Mouse (Mus musculus) spleen, adult 12 weeks (tissue): ENCODE measurements around the gene Pgf.
"Not testable (repeated sequence)": the region's sequence is repeated elsewhere in the genome, so short reads cannot be mapped to it uniquely, and the experiment has no call there.

Source experiments
- DNase-seq: peaks from one replicate; pipeline ENCODE4 v3.0.0; 2022; ENCODE audit warnings: low spot score

Pgf gene

DNA sequence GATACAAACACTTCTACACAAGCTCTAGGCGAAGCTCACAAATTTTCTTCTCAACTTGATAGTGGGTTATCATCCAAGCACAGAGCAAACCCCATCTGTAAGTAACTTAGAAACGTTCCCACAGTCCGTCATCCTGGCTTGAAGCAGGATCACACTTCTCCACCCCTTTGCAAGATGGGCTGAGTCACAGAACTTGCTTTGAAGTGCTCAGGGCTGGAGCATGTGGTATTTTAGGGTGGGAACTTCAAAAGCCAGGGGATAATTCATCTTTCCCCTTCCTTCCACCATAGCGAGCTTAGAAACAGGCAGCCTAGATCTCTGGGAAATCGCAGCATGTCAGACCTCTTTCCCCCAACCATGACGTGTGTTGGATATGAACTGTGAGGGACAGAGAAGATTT lies 21.3 kb downstream of the Pgf start:
- no peak for DNase-seq

DNA sequence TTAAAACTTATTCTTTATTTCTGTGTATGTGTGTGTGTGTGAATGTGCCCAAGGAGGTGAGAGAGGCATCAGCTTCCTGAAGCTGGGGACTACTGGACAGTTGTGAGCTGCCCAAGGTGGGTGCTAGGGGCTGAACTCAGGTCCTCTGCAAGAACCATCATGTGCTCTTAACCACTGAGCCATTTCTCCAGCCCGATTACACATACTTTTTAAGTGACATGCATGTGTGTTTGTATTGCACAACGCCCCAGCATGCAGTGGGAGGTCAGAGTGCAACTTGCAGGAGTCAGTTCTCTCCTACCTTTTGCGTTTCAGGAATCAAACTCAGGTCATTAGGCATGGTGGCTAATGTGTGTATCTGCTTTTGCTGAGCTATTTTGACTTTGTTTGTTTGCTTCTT lies 24.6 kb downstream of the Pgf start:
- no peak for DNase-seq

DNA sequence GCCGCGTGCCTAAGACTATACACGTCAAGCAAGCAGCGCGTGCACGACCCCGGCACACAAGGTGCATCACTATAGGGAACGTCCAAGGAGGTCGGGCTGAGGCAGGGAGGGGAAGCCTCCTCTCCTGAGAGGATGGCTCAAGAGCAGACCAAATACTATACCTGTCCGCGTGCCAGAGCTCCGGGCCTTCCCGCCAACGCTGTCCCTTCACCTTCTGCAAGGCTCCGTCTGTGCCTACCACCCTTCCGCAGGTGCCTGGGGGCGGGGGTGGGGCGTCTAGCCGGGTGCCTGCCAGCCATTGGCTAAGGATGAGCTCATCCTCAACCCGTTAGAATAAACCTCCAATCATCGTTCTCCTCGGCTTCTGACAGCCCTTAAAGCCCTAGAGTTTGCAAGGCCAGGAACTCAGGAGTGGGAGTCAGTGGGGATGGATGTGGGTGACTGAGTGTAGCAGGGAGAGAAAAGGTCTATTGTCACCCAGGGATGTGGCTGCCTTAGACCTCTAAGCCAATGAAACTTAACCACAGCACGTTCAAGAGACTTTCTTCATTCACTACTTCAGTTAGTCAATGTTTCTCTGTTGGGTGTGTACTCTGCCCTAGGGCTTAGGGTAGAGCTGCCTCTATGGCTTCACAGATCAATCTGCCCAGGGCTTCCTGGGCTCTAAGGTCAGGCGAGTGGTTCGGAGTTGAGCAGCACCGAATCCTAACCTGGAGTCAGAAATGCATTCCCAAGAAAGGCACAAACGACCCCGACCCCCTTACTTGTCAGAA lies 26.4 kb downstream of the Pgf start, which contains the start of gene Rps6kl1:
Gene Rps6kl1, minus strand, starts transcription at position 263 of the 773 bp plus-strand sequence.
- DNase-seq: no peak

DNA sequence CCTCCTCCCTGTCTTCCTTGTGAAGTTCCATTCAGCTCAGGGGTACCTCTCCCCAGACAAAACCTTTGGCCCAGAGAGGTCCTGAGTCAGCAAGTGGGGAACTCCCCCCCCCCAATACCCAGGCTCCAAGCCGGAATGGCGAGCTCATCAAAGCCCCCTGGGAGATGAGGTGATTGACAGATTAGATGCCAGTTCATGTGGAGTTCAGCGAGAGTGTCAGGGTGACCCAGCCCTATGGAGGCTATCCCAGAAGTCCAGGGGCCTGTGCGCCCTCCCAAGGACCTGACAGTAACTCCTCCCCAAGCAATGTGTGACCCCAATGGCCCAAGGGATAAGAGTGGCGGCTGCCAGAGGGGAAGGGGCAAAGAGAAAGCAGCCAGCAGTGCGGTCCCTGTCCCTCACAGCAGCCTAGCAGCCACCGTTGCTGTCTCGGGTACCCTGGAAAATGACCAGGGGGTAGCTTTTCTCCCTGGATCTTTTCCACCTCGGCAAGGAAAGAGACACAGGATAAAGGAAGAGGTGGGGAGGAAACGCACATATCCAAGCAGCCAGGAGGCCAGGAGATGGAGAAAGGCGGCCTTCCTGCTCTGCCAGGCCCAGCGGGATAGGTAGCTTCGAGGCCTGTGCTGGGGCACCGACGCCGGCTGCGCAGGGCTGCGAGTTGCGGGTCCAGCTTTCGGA lies 27.1 kb downstream of the Pgf start:
- DNase-seq: no peak

DNA sequence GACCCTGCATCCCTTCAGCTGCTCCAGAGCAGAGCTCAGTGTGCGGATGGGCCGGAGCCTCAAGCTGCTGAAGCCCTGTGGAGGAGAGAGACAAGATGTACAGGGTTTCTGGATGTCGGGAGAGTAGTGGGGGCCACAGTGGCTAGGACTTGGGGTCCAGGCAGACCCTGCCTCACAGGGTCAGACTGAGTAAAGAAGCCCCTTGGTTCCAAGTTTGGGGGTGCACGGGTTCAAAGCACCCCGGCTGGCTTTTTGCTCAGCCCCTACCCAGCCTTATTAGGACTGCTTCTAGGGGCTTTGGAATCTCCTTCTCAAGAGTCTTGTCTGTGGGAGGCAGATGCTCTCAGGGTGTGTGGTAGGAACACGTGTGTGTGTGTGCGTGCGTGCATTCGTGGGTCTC lies 30.7 kb downstream of the Pgf start:
- DNase-seq: no peak

DNA sequence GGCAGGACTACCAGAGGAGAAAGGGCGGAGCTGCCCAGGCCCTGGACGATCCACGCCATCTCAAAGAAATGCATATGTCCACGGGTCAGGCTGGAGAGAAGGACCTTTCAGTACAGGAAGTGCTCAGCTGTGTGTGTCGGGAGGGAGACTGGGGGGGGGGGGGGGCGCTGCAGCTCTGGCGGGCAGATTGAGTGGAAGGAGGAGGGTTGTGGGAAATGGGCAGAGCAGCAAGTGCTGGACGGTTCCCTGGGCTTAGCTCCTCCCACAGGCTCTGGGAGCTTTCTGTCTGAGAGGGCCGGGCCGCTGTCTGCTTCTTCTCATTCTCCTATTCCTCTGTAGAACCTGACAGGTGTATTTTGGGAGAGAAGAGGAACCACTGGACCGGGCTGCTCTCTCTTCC lies 31.2 kb downstream of the Pgf start:
- DNase-seq: no peak

DNA sequence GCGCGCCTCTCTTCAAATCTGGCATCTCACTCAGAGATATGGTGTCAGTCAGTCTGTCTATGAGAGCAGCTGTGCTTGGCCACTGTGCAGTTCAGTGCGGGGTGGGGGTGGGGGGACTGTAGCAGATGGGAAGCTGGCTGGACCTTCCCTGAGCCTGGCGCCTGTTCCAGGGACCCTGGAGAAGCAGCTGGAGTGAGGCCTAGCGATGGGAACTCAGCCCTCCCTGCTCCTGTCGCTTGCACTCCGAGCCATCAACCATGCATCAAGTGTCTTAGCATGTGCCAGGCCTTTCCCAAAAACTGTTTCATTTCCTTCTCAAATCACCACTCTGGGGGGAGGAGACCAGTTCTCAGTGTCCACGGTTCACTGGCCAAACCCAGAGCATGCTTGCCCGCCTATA lies 32.0 kb downstream of the Pgf start:
- DNase-seq: no peak

DNA sequence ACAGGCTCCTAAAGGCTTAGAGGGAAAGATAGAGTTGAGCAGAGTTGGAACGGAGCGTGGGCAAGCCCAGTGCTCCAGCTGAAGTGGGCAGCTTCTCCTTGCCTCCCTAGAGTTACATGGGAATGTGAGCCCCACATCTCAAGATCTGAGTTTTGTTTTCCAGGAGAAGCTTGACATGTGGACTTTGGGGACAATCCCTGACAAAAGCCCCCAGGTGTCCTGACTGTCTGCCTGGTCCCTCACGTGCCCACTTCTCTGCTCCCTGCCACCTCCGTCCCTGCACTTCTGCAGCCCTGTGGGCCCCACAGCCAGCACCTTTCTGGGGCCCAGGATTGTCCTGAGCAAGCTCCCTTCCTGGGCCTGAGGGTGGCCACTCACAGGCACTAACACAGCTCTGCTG lies 32.8 kb downstream of the Pgf start:
- no peak for DNase-seq

DNA sequence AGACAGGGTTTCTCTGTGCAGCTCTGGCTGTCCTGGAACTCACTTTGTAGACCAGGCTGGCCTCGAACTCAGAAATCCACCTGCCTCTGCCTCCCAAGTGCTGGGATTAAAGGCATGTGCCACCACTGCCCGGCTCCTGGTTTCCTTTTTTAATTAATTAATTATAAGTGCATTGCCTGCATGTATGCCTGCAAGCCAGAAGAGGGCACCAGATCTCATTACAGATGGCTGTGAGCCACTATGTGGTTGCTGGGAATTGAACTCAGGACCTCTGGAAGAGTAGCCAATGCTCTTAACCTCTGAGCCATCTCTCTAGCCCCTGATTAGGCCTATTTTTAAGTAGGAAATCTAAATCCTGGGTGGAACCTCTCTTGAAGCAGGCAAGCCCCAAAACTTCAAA lies 33.3 kb downstream of the Pgf start:
- not testable (repeated sequence) for DNase-seq

DNA sequence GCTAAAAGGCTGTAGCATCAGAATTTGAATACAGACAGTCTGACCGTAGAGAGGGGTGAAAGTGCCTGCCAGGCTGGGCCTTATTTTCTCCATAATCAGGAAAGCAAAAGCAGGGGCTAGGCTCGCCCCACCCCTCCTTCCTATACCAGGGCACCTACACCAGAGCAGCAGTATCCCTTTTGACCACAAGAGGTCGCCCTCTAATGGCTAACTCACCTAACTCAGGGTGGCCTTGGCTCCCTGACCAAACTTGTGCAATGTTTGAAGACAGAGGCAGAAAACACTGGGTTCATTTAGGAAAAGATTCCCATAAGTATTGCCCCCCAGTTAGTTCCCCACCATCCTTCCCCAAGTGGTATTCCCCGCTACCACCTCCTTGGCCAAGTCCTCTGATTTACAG lies 34.8 kb downstream of the Pgf start:
- peak; percentile 55 for DNase-seq

DNA sequence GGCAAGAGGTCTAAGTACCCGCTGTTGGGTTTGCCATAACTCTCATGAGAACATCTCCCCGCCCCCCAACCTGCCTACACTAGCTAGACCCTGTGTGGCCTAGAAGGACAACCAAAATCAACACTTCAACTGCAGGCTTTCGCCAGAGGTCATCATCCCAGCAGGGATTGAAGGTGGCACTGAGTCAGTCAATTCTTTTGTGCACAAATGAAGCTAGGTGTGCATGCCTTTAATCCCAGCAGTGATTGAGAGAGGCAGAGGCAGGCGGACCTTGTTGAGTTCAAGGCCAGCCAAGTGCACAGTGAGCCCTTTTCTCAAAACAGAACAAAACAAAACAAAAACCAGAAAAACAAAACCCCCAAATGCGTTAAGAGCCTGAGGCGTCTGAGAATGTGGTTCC lies 36.5 kb downstream of the Pgf start:
- DNase-seq: no peak

DNA sequence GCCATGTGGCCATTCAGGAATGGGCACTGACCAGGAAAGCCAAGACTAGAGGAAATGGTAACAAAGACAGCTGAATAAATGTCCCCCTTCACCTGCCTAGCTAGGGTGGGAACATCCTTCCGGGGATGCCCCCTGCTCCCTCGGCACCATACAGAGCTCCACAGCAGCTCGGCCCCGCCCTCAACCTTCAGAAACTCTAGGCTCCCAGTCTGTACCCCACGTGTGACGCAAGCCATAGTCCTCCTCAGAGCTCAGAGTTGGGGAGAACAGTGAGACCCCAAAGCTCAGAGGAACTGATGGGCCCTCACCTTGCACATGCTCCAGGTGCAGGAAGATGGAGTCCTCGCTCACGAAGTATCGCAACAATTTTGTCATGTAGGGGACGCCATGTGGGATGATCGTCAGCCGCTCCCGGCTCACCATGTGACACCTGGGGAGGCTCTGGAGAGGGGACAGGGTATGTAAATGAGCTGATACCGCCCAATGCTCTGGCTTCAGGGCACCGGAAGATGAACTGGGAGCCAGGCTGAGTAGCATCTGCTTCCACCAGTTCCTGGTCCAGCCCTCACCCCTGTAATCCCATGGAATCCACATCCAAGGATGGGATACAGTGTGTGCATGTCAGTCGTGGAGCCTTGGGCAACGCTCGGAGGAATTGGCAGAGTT lies 37.4 kb downstream of the Pgf start:
- DNase-seq: no peak

DNA sequence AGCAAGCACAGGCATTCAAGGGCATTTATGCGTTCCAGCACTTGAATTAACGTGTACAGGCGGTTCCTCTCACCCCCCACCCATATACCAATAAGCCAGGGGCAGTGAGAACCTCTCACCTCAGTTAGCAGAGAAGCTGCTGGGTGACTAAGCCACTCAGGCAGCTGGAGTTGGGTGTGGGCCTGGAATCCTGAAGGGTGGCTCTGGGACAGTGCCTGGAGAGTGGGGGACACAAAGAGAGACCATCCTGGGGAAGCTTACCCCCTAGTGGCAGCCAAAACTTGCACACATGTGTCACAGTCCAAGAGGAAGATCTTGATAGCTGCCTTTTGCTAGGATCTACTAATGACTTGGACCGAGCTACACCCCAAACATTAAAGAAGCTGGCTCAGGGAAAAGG lies 41.0 kb downstream of the Pgf start:
- DNase-seq: no peak

DNA sequence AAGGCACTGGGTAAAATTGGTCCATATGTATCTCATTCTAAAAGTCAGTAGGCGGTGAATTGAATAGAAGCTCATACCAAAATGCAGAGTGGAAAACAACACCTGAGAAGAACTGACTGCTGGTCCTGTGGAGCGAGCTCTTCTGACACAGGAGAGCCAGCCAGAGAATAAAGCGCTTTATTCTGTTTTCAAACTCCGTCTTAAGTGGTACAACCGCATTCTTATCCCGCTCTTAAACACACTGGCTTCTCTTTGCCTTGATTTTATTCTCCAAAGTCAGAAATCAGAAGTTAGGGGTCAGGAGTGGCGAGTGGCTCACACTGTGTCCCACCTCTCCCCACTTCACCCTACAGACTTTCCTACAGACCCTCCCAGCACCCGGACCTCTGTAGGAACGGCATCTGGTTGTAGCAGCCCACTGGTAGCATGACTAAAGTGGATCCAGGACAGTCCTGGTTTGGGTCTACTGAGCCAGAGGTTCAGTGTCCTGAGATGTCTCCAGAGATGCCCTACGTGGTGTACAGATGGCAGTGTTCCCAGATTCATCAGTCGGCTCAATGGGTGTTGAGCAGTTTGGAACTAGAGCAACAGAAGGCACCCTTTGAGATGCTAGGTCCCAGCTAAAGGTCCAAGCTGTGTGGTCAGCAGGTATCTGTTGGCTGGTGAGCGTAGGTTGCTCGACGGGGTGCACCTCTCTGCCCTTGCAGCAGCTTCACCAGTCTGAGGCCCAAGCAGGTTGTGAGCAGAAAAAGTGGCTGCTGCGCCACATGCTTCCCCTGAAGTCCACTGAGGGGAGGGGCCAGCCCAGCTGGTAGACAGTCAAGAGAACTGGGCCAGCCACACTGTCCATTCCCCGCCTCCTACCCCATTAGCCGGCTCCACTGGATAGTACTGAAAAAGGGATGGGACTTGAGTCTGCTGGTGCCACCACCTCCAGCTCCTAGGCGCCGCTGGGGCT lies 41.8 kb downstream of the Pgf start:
- DNase-seq: no peak

DNA sequence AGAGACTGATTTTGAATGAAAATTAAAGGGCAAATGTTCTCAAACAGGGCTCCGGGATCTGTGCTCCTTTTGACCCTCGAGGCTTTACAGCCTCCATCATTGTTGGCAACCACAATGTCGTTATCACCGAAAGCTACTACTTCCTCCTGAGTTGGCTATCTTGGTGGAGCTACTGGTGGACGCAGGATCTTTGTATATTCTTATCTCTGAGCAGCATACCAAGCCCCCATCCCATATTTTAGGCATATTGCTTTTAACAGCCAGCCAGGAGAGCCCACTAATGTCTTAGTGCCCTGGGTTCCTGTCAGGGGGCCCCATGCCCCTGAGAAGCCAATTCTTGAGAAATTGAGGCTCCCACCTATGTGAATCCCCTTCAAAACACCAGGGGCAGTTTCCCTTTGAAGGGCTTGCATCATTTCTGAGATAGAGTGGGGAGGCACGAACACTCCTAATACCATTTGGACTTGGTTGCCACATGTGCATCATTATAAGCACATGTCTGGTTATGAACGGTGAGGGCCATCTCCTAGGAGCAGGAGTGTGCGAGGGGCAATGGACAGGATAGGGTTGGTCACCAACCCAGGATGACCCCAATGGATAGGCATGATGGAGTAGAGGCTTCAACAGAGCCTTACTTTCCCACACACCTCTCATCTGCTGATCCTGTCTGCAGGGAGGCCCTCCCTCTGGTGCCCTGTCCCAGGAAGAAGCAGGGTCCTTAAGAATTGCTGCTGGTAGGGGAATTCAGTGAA lies 43.4 kb downstream of the Pgf start:
- DNase-seq: no peak

DNA sequence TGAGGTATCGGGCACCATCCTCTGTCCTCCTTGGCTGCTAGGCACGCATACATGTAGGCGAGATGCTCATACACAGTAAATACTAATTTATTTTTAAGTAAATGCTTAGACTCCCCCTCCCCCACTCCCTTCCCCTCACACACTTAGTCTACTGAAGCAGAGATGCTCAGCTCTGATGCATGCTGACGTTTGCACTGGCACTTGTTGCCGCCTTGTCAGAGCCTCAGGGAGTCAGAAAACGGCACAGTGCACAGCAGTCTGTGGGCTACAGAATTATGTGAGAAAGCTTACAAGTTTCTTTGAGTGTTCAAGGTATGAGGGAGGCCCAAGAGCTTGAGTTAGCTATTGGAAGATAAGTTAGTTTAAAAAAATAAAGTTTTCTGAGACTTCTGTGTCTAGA lies 46.2 kb downstream of the Pgf start:
- no peak for DNase-seq

DNA sequence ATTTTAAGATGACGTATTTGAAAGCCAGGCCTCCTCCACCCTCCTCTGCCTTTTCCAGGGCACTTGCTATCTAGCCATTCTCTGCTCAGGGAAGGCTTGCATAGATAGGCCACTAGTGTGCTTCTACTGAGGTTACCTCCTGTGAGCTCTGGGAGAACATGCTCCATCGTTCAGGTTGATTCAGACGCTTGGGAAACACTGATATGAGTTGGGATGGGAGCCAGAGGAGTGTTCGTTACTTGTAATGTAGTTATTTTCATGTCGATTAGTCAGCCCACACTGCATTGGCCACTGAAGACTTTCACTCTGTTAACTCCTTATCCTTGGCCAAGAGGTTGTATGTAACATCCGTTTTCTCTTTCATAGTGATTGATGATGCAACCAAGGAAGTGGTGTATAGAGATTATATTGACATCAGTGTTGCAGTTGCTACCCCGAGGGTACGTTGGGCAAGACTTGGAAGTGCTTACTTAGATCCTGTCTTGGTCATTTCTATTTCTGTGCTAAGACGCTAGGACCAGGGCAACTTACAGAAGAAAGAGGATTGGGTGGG lies 48.1 kb downstream of the Pgf start:
- no peak for DNase-seq

DNA sequence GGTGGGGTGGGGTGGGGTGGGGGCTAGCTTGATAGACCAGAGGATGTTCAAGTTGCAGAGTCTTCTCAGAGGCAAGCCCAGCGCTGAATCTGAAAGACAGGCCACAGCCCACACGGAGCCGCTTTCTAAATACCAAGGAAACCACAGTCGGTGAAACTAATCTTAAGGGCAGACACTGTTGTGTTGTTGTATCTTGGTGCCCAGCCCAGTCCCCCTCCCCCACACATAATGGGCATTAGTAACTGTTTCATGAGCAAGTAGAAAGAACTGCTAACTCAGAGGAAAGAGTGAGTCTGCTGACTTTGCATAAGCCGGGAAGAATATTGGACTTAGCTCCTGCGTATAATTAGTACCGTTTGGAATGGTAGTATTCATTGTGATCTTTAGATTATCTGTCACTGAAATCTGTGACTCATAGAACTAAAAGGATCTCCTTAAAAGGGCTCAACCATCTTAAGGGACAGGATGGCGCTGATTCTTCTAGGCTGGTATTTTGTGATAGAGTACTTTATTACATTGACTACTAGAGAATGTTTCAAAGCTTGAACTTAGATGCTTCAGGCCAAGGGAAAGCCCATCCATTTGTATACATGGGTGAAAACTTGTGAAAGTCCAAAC lies 50.5 kb downstream of the Pgf start:
- no peak for DNase-seq

DNA sequence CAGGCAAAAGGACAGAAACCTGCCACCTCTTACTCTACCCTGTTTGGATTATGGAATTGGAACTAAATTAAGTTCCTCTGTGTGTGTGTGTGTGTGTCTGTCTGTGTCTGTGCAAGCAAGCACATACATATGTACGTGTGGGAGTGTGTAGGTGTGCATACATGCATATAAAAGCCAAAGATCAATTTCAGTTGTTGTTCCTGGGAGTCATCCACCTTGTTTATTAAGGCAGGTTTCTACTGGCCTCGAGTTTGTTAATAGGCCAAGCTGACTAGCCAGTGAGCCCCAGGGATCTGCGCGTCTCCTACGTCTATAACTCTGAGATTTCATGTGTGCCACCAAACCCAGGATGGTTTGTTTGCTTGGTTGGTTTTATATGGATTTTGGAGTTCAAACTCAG lies 52.8 kb downstream of the Pgf start:
- no peak for DNase-seq

DNA sequence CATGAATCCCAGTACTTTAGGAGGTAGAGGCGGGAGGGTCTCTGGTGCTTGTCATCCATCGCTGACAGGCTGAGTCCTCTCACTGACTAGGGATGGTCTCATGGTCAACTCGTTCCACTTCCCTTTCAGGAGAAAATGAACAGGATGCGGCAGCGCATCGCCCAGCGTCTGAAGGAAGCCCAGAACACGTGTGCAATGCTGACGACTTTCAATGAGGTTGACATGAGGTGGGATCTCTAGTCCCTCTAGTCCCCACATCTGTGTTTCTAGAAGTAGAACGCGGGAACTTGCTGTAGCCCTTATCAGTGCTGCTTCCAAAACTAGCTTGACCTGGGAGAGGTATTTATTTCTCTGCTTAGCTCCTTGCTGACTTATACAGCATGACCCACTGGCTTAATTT lies 53.9 kb downstream of the Pgf start:
- no peak for DNase-seq

DNA sequence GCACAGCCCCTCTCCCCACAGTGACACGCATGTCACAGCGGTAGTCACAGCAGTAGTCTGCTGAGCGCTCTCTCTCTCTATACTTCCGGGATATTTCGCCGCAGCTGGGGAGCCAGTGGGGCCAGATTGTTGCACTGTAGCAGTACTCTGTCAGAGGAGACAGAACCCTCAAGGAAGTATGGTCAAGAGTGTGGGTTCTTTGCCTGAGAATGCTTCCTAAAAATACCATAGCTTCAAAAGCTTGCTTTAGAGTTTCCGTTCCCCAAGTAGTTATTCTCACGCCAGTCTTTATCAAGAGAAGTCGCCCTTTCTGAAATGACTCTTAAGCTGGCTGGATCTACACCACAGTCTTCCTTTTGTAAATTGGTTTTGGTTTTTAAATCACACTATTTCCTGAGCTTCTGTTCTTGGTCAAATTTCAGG lies 54.5 kb downstream of the Pgf start:
- DNase-seq: no peak
